Mouse (Mus musculus): ENCODE data around the gene Cpxm2.

The Cpxm2 gene

GRCm38 (mm10) chr7:132154368-132154961 is at the start of gene Cpxm2:
Cpxm2 (minus strand) TSS chr7:132154739.
- no peak for DNase-seq (ENCODE audit: low read depth, low spot score)

- no peak for DNase-seq (ENCODE audit: low read depth, low spot score)
Measured at GRCm38 (mm10) chr7:132204073-132204612, 49.6 kb upstream of the Cpxm2 start.

- no peak for DNase-seq (ENCODE audit: low read depth, low spot score)
Measured at GRCm38 (mm10) chr7:132199686-132200085, 45.1 kb upstream of the Cpxm2 start.

GRCm38 (mm10) chr7:132198806-132199205 is 44.3 kb upstream of the Cpxm2 start:
- no peak for DNase-seq (ENCODE audit: low read depth, low spot score)

- DNase-seq (ENCODE audit: low read depth, low spot score), result no peak
Measured at GRCm38 (mm10) chr7:132197817-132198475, 43.4 kb upstream of the Cpxm2 start.

GRCm38 (mm10) chr7:132196581-132196980 is 42.0 kb upstream of the Cpxm2 start:
- DNase-seq (ENCODE audit: low read depth, low spot score), result no peak

GRCm38 (mm10) chr7:132193606-132194005 is 39.1 kb upstream of the Cpxm2 start:
- no peak for DNase-seq (ENCODE audit: low read depth, low spot score)

- DNase-seq (ENCODE audit: low read depth, low spot score), result no peak
Measured at GRCm38 (mm10) chr7:132187456-132187855, 32.9 kb upstream of the Cpxm2 start.

GRCm38 (mm10) chr7:132183892-132184404 is 29.4 kb upstream of the Cpxm2 start:
- no peak for DNase-seq (ENCODE audit: low read depth, low spot score)

GRCm38 (mm10) chr7:132181586-132182198 is 27.2 kb upstream of the Cpxm2 start:
- DNase-seq (ENCODE audit: low read depth, low spot score), result no peak

GRCm38 (mm10) chr7:132181042-132181441 is 26.5 kb upstream of the Cpxm2 start:
- no peak for DNase-seq (ENCODE audit: low read depth, low spot score)

- DNase-seq (ENCODE audit: low read depth, low spot score), result no peak
Measured at GRCm38 (mm10) chr7:132179049-132179448, 24.5 kb upstream of the Cpxm2 start.

- DNase-seq (ENCODE audit: low read depth, low spot score), result no peak
Measured at GRCm38 (mm10) chr7:132174787-132175186, 20.2 kb upstream of the Cpxm2 start.

- no peak for DNase-seq (ENCODE audit: low read depth, low spot score)
Measured at GRCm38 (mm10) chr7:132174296-132174695, 19.8 kb upstream of the Cpxm2 start.

- DNase-seq (ENCODE audit: low read depth, low spot score), result no peak
Measured at GRCm38 (mm10) chr7:132172220-132172619, 17.7 kb upstream of the Cpxm2 start.

- no peak for DNase-seq (ENCODE audit: low read depth, low spot score)
Measured at GRCm38 (mm10) chr7:132171716-132172115, 17.2 kb upstream of the Cpxm2 start.

GRCm38 (mm10) chr7:132169419-132170169 is 15.1 kb upstream of the Cpxm2 start:
- no peak for DNase-seq (ENCODE audit: low read depth, low spot score)

GRCm38 (mm10) chr7:132167239-132167638 is 12.7 kb upstream of the Cpxm2 start:
- DNase-seq (ENCODE audit: low read depth, low spot score), result no peak

- no peak for DNase-seq (ENCODE audit: low read depth, low spot score)
Measured at GRCm38 (mm10) chr7:132162254-132162653, 7.7 kb upstream of the Cpxm2 start.

- DNase-seq (ENCODE audit: low read depth, low spot score), result no peak
Measured at GRCm38 (mm10) chr7:132158321-132159025, 3.9 kb upstream of the Cpxm2 start.

GRCm38 (mm10) chr7:132153725-132154147 is 803 bp downstream of the Cpxm2 start:
- no peak for DNase-seq (ENCODE audit: low read depth, low spot score)
